Mouse (Mus musculus) lung, embryonic 14.5 days (tissue): Measurements from ENCODE around the gene Pparg. TPM values are rescaled to one million over a fixed set of nuclear protein-coding genes. Genes with fewer than 3 reads are reported as not detected.

ENCODE experiments used
- ATAC-seq: fragments of 200-750 bp; cut with Nextera tagmentation; 2 replicates; pipeline ENCODE4 v1.8.0; 2017; ENCODE audit warnings: mild to moderate bottlenecking, moderate TSS enrichment, moderate library complexity; ENCODE audit not compliant: insufficient read depth
- DNase-seq: peaks from one replicate; pipeline ENCODE4 v3.0.0-alpha.2; 2015
- H3K27ac ChIP-seq: fragments of 300-500 bp; sonication (generic); 2 replicates; pipeline ENCODE4 v1.5.1; 2014; ENCODE audit warnings: low read depth, mild to moderate bottlenecking, moderate library complexity
- H3K27me3 ChIP-seq: fragments of 300-500 bp; sonication (generic); 2 replicates; pipeline ENCODE4 v1.6.1; 2014; ENCODE audit warnings: low read length, control low read depth; ENCODE audit not compliant: insufficient read depth
- H3K36me3 ChIP-seq: fragments of 300-500 bp; sonication (generic); 2 replicates; pipeline ENCODE4 v1.6.1; 2014; ENCODE audit warnings: control low read depth; ENCODE audit not compliant: insufficient read depth
- H3K4me1 ChIP-seq: fragments of 300-500 bp; sonication (generic); 2 replicates; pipeline ENCODE4 v1.6.1; 2014; ENCODE audit warnings: antibody characterized with exemption, control low read depth; ENCODE audit not compliant: insufficient read depth
- H3K4me2 ChIP-seq: fragments of 300-500 bp; sonication (generic); 2 replicates; pipeline ENCODE4 v1.6.1; 2014; ENCODE audit warnings: mild to moderate bottlenecking
- H3K4me3 ChIP-seq: fragments of 300-500 bp; sonication (generic); 2 replicates; pipeline ENCODE4 v1.5.1; 2014; ENCODE audit warnings: low read depth, low read length
- H3K9ac ChIP-seq: fragments of 300-500 bp; sonication (generic); 2 replicates; pipeline ENCODE4 v1.6.1; 2014
- H3K9me3 ChIP-seq: fragments of 300-500 bp; sonication (generic); 2 replicates; pipeline ENCODE4 v1.6.1; 2016; ENCODE audit warnings: low read depth, low read length, control low read depth
- CTCF ChIP-seq: IDR thresholded peaks from 2 replicates; pipeline ENCODE4 v1.5.1; 2016; ENCODE audit warnings: antibody characterized with exemption, low read depth
- WGBS: fragments of 180-500 bp; shearing (Covaris S2); extraction: QIAGEN DNeasy Blood & Tissue Kit; methylation state at CpG from one replicate; pipeline ENCODE4 v1.1.7; 2014; 5-methylcytosine and 5-hydroxymethylcytosine counted together
- polyA plus RNA-seq: library from polyadenylated mRNA; unstranded; fragments of >200 nt; fragmentation: Nextera tagmentation; extraction: Ambion mirVana; gene quantifications from 2 replicates; pipeline ENCODE4 v1.2.1, GENCODE M21; 2014

Gene Pparg
- polyA plus RNA-seq, 1 experiment from 2014 or later, result 2.2 TPM

DNA sequence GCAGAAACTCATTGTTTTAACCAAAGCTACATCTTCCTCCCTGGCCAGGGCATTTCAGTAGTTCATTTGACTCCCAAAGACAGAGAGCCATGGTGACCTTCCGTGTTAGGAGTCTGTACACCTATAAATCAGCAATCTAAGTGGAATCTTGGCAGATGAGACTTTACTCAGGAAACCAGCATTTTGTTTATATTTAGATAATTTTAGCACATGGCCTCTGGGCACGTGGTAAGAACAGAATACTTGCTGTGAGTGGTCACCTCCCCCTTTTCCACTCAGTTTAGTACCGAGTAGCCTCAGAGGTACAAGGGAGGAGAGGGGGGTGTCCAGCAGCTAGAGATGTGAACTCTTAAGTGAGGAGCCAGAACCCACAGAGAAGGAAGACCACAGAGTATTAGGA is 36.2 kb downstream of the Pparg start:
- no peaks in the 10 kb centered on the region for H3K4me1 ChIP-seq
- 27% methylated on average over 3 of the region's 3 CpGs for WGBS
- H3K4me3 ChIP-seq, result no peak overlapping the region
- H3K9ac ChIP-seq, result no peak overlapping the region
- no peak overlapping the region for H3K27ac ChIP-seq
- H3K9me3 ChIP-seq, result no peaks in the 10 kb centered on the region
- no peak for ATAC-seq
- no peak for TF ChIP-seq CTCF
- no peak overlapping the region for H3K4me2 ChIP-seq
- peak; percentile 3 for DNase-seq
- no peaks in the 10 kb centered on the region for H3K27me3 ChIP-seq
- H3K36me3 ChIP-seq, result no peaks in the 10 kb centered on the region

DNA sequence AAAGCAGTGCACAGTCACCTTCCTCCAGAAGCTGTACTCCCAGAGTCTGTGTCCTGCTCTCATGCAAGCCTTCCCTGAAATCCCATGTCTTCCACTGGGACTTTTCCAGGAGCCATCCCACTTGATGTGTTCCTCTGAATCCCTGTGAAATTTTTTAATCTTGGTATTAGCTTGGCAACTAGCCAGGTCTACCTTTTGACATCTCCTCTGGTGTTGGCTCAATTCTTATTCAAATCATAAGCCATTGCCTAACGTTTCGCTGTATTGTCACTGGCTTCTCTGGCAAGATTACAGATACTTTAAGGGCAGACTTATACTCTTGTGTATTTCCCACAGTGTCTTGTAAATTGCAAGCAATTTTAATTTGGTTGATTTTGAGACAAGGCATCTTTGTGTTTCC is 43.6 kb downstream of the Pparg start:
- H3K27me3 ChIP-seq, result no peaks in the 10 kb centered on the region
- H3K36me3 ChIP-seq, result no peaks in the 10 kb centered on the region
- no peaks in the 10 kb centered on the region for H3K4me1 ChIP-seq
- H3K4me2 ChIP-seq, result no peak overlapping the region
- H3K27ac ChIP-seq, result no peak overlapping the region
- H3K4me3 ChIP-seq, result no peak overlapping the region
- no peaks in the 10 kb centered on the region for H3K9me3 ChIP-seq
- H3K9ac ChIP-seq, result no peak overlapping the region
- 74% methylated on average over 2 of the region's 2 CpGs for WGBS
- TF ChIP-seq CTCF, result no peak
- no peak for DNase-seq
- no peak for ATAC-seq

DNA sequence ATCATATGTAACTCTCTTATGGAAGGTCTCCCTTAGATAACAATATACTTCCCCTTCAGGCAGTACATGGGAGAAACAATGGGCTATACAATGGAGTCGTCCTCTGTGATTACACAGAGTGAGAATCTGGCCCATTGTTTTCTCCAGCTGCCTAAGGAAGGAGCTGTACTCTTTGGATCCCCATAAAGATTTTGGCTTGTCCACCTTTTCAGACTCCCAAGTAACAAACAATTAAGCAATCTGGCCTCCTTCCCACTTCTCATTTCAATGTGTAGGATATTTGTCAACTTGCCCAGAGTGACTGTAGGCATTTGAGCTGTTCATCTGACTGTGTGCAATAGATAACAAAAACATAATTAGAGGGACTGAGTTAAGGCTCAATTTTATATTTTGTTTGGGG is 50.7 kb downstream of the Pparg start:
- ATAC-seq (no peak), DNase-seq (peak; percentile 63)
- no peak overlapping the region for H3K27ac ChIP-seq
- H3K4me1 ChIP-seq, result no peaks in the 10 kb centered on the region
- TF ChIP-seq CTCF, result no peak
- no peaks in the 10 kb centered on the region for H3K27me3 ChIP-seq
- H3K36me3 ChIP-seq, result no peaks in the 10 kb centered on the region
- no peak overlapping the region for H3K9ac ChIP-seq
- H3K4me2 ChIP-seq, result no peak overlapping the region
- no peak overlapping the region for H3K4me3 ChIP-seq
- no peaks in the 10 kb centered on the region for H3K9me3 ChIP-seq
- WGBS, result 49% methylated on average over 1 of the region's 1 CpGs

DNA sequence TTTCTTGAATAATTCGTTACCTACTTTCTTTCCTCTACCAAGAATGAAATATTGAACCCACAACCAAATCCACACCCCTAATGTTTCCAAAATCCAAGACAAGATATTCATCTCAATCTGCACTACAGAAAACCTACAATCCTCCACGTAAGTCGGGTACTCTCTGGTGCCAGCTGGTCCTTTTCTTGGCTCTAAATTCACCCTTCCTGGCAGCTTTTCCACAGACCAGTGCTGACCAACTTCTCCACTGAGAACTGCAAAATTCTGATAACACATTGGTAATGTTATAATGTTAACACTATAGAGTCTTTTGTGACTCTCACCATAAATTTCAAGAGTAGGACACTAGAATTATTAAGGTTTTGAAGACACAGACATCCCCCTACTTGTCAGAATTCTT is 57.4 kb downstream of the Pparg start:
- Histone ChIP-seq H3K27me3 (no peaks in the 10 kb centered on the region), H3K36me3 (no peaks in the 10 kb centered on the region), H3K4me1 (no peaks in the 10 kb centered on the region), H3K4me3 (no peak overlapping the region), H3K4me2 (no peak overlapping the region), H3K9me3 (no peaks in the 10 kb centered on the region), H3K9ac (no peak overlapping the region), H3K27ac (no peak overlapping the region)
- 74% methylated on average over 3 of the region's 3 CpGs for WGBS
- TF ChIP-seq CTCF, result no peak
- no peak for DNase-seq
- no peak for ATAC-seq

DNA sequence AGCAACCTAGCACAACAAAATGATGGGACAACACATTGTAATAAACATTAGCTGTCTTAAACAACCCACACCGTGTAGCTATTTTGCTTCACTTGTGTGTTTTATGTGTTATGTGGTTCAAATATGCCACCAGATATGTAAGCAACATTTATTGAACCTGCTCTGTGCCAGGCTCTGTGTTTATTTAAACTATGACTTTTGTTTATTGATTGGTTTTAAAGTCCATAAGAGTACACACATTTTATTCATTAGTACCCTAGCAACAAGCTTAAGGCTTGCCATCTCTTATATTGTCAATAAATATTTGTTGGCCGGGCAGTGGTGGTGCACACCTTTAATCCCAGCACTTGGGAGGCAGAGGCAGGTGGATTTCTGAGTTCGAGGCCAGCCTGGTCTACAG is 58.2 kb downstream of the Pparg start:
- H3K4me1 ChIP-seq, result no peaks in the 10 kb centered on the region
- H3K9me3 ChIP-seq, result no peaks in the 10 kb centered on the region
- WGBS, result 80% methylated on average over 3 of the region's 3 CpGs
- H3K27me3 ChIP-seq, result no peaks in the 10 kb centered on the region
- no peaks in the 10 kb centered on the region for H3K36me3 ChIP-seq
- H3K27ac ChIP-seq, result no peak overlapping the region
- H3K4me2 ChIP-seq, result no peak overlapping the region
- DNase-seq (no peak), ATAC-seq (no peak)
- H3K9ac ChIP-seq, result no peak overlapping the region
- no peak for TF ChIP-seq CTCF
- H3K4me3 ChIP-seq, result no peak overlapping the region

DNA sequence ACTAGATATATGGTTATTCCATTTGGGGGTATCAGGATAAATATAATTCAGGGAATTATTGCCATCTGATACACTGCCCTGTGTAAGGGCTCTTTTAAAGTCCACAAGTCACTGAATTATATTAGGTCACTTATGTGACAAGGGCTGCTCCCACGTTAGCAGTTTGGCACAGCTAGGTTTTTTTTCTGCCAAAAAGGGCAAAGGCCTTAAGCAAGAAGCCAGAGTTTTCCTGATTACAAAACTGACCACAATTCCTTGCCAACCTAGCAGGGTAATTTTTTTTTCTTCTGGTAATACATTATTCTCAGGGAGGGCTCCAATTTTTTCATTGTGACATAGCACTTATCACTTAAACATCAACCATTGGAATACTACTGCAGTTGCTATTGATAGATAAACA is 60.2 kb downstream of the Pparg start:
- Histone ChIP-seq H3K36me3 (no peaks in the 10 kb centered on the region), H3K27me3 (no peaks in the 10 kb centered on the region), H3K4me3 (no peak overlapping the region), H3K4me2 (no peak overlapping the region), H3K27ac (no peak overlapping the region), H3K9me3 (no peaks in the 10 kb centered on the region), H3K9ac (no peak overlapping the region), H3K4me1 (no peaks in the 10 kb centered on the region)
- DNase-seq (no peak), ATAC-seq (no peak)
- no peak for TF ChIP-seq CTCF
- 24% methylated on average over 1 of the region's 1 CpGs for WGBS

DNA sequence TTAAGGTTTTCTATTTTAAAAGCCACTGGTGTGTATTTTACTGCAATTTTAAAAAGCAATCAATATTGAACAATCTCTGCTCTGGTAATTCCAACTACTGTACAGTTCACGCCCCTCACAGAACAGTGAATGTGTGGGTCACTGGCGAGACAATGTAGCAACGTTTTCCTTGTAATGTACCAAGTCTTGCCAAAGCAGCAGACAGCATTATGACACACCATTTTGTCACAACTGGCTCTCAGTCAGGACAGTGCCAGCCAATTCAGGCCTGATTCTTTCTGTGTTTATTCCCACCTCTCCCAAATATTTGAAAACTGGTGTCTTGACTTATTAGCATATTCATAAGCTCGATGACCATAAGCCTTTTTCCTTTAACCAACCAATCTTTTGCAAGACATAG is 60.9 kb downstream of the Pparg start:
- H3K27me3 ChIP-seq, result no peaks in the 10 kb centered on the region
- no peak for TF ChIP-seq CTCF
- no peaks in the 10 kb centered on the region for H3K36me3 ChIP-seq
- no peak overlapping the region for H3K4me2 ChIP-seq
- 65% methylated on average over 4 of the region's 4 CpGs for WGBS
- DNase-seq (no peak), ATAC-seq (no peak)
- H3K9me3 ChIP-seq, result no peaks in the 10 kb centered on the region
- no peak overlapping the region for H3K9ac ChIP-seq
- no peaks in the 10 kb centered on the region for H3K4me1 ChIP-seq
- no peak overlapping the region for H3K4me3 ChIP-seq
- no peak overlapping the region for H3K27ac ChIP-seq

DNA sequence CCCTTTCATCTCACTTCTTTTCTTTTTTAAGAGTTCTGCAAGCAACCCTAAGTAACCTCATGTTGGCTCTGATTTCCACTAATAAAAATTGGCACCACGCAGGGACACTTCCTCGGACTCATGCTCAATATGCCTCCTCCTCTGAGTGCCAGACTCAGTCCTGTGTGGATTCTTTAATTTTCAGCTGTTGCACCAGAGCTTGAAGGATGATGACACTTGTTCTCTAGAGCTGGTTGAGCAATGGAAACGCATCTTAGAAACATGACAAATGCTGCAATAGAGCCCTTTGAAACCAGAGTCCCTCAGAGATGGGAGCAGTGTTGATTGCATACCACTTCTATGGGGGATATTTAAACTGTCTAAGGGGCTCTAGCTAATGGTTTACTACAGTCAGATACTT is 63.7 kb downstream of the Pparg start:
- no peak for TF ChIP-seq CTCF
- DNase-seq (no peak), ATAC-seq (no peak)
- H3K27ac ChIP-seq, result no peak overlapping the region
- H3K4me3 ChIP-seq, result no peak overlapping the region
- no peak overlapping the region for H3K9ac ChIP-seq
- H3K9me3 ChIP-seq, result no peaks in the 10 kb centered on the region
- no peaks in the 10 kb centered on the region for H3K4me1 ChIP-seq
- no peak overlapping the region for H3K4me2 ChIP-seq
- WGBS, result 59% methylated on average over 3 of the region's 3 CpGs
- H3K36me3 ChIP-seq, result no peaks in the 10 kb centered on the region
- H3K27me3 ChIP-seq, result no peaks in the 10 kb centered on the region
